Mouse (Mus musculus) liver, embryonic 13.5 days (tissue): ENCODE results near the gene Heyl. TPM values are rescaled to one million over a fixed set of nuclear protein-coding genes. Genes with fewer than 3 reads are reported as not detected.
"Not testable (repeated sequence)": the region's sequence is repeated elsewhere in the genome, so short reads cannot be mapped to it uniquely, and the experiment has no call there.

Experiments used
- ATAC-seq: fragments of 200-750 bp; cut with Nextera tagmentation; 2 replicates; pipeline ENCODE4 v1.8.0; 2017; ENCODE audit warnings: low read depth, mild to moderate bottlenecking, moderate number of reproducible peaks, moderate library complexity
- DNase-seq: peaks from one replicate; pipeline ENCODE4 v3.0.0; 2022
- H3K27ac ChIP-seq: fragments of 300-500 bp; sonication (generic); 2 replicates; pipeline ENCODE4 v1.5.1; 2015; ENCODE audit warnings: moderate library complexity, mild to moderate bottlenecking, inconsistent platforms
- H3K27me3 ChIP-seq: fragments of 300-500 bp; sonication (generic); 2 replicates; pipeline ENCODE4 v1.6.1; 2015; ENCODE audit warnings: mild to moderate bottlenecking, inconsistent platforms
- H3K36me3 ChIP-seq: fragments of 300-500 bp; sonication (generic); 2 replicates; pipeline ENCODE4 v1.6.1; 2015; ENCODE audit warnings: mild to moderate bottlenecking, inconsistent platforms
- H3K4me1 ChIP-seq: fragments of 300-500 bp; sonication (generic); replicated peaks from 2 replicates; pipeline ENCODE4 v1.6.1; 2015; ENCODE audit warnings: inconsistent platforms
- H3K4me2 ChIP-seq: fragments of 300-500 bp; sonication (generic); 2 replicates; pipeline ENCODE4 v1.6.1; 2015; ENCODE audit warnings: inconsistent platforms, mild to moderate bottlenecking, moderate library complexity
- H3K4me3 ChIP-seq: fragments of 300-500 bp; sonication (generic); replicated peaks from 2 replicates; pipeline ENCODE4 v1.5.1; 2015; ENCODE audit warnings: mild to moderate bottlenecking, inconsistent platforms
- H3K9ac ChIP-seq: fragments of 300-500 bp; sonication (generic); 2 replicates; pipeline ENCODE4 v1.6.1; 2015; ENCODE audit warnings: mild to moderate bottlenecking, inconsistent platforms
- H3K9me3 ChIP-seq: fragments of 300-500 bp; sonication (generic); replicated peaks from 2 replicates; pipeline ENCODE4 v1.6.1; 2016; ENCODE audit warnings: inconsistent platforms
- WGBS: fragments of 180-500 bp; shearing (Covaris S2); methylation state at CpG from one replicate; pipeline ENCODE4 v1.1.7; 2015; ENCODE audit not compliant: insufficient replicate concordance; 5-methylcytosine and 5-hydroxymethylcytosine counted together
- polyA plus RNA-seq: library from polyadenylated mRNA; unstranded; fragments of >200 nt; fragmentation: Nextera tagmentation; extraction: Ambion mirVana; gene quantifications from 2 replicates; pipeline ENCODE4 v1.2.1, GENCODE M21; 2015

Gene Heyl
- polyA plus RNA-seq, 1 experiment from 2014 or later = 0.99 TPM

- DNase-seq (no peak), ATAC-seq (no peak)
- Histone ChIP-seq H3K9ac (no peak overlapping the region), H3K27ac (no peak overlapping the region), H3K36me3 (peaks cover 100% of the 10 kb centered on the region), H3K4me3 (no peak overlapping the region), H3K27me3 (no peaks in the 10 kb centered on the region), H3K9me3 (no peaks in the 10 kb centered on the region), H3K4me1 (peaks cover 35% of the 10 kb centered on the region), H3K4me2 (no peak overlapping the region)
- WGBS = 74% methylated on average over 3 of the region's 3 CpGs
Observed at GRCm38 (mm10) chr4:123292390-123292789, 59.0 kb downstream of the Heyl start.

GRCm38 (mm10) chr4:123292989-123293388 is 59.6 kb downstream of the Heyl start:
- Histone ChIP-seq H3K9ac (no peak overlapping the region), H3K36me3 (peaks cover 100% of the 10 kb centered on the region), H3K4me3 (no peak overlapping the region), H3K27me3 (no peaks in the 10 kb centered on the region), H3K27ac (no peak overlapping the region), H3K4me2 (no peak overlapping the region), H3K4me1 (peaks cover 29% of the 10 kb centered on the region), H3K9me3 (no peaks in the 10 kb centered on the region)
- WGBS = 83% methylated on average over 7 of the region's 7 CpGs
- no peak for DNase-seq
- ATAC-seq = no peak

- WGBS = 78% methylated on average over 7 of the region's 7 CpGs
- no peaks in the 10 kb centered on the region for H3K9me3 ChIP-seq
- no peak for DNase-seq
Observed at GRCm38 (mm10) chr4:123293661-123294443, 60.5 kb downstream of the Heyl start.

GRCm38 (mm10) chr4:123295026-123295425 is 61.7 kb downstream of the Heyl start:
- Histone ChIP-seq H3K36me3 (peaks cover 99% of the 10 kb centered on the region), H3K4me1 (peaks cover 11% of the 10 kb centered on the region)
- H3K9ac ChIP-seq, H3K4me3 ChIP-seq, ATAC-seq, H3K4me2 ChIP-seq, H3K27me3 ChIP-seq, H3K9me3 ChIP-seq, H3K27ac ChIP-seq, DNase-seq: not testable (repeated sequence)
- WGBS = 93% methylated on average over 15 of the region's 15 CpGs

More at GRCm38 (mm10) chr4:123293661-123294443, 60.5 kb downstream of the Heyl start:
- Histone ChIP-seq H3K4me2 (no peak overlapping the region), H3K9ac (no peak overlapping the region), H3K27ac (no peak overlapping the region), H3K4me1 (peaks cover 23% of the 10 kb centered on the region), H3K36me3 (peaks cover 99% of the 10 kb centered on the region), H3K27me3 (no peaks in the 10 kb centered on the region), H3K4me3 (no peak overlapping the region)
- no peak for ATAC-seq

- Histone ChIP-seq H3K9me3 (no peaks in the 10 kb centered on the region), H3K4me1 (peaks cover 11% of the 10 kb centered on the region), H3K9ac (no peak overlapping the region), H3K4me3 (no peak overlapping the region), H3K36me3 (peaks cover 99% of the 10 kb centered on the region), H3K27me3 (no peaks in the 10 kb centered on the region), H3K27ac (no peak overlapping the region), H3K4me2 (no peak overlapping the region)
- no peak for ATAC-seq
- no peak for DNase-seq
- WGBS = 92% methylated on average over 21 of the region's 21 CpGs
Observed at GRCm38 (mm10) chr4:123295516-123296147, 62.3 kb downstream of the Heyl start.

GRCm38 (mm10) chr4:123296148-123296534 is 62.8 kb downstream of the Heyl start:
- no peak overlapping the region for H3K4me3 ChIP-seq
- peak overlapping the region; percentile 16; the same call in 1 of the 2 replicates for H3K27ac ChIP-seq
- DNase-seq = no peak
- no peaks in the 10 kb centered on the region for H3K27me3 ChIP-seq
- no peak overlapping the region for H3K9ac ChIP-seq
- no peak for ATAC-seq
- H3K4me1 ChIP-seq = peaks cover 11% of the 10 kb centered on the region
- WGBS = 77% methylated on average over 5 of the region's 5 CpGs
- no peaks in the 10 kb centered on the region for H3K9me3 ChIP-seq
- H3K36me3 ChIP-seq = peaks cover 99% of the 10 kb centered on the region
- no peak overlapping the region for H3K4me2 ChIP-seq

GRCm38 (mm10) chr4:123297195-123297960 is 64.0 kb downstream of the Heyl start:
- 95% methylated on average over 22 of the region's 22 CpGs for WGBS

GRCm38 (mm10) chr4:123298226-123298625 is 64.9 kb downstream of the Heyl start:
- 80% methylated on average over 4 of the region's 4 CpGs for WGBS
- Histone ChIP-seq H3K27ac (no peak overlapping the region), H3K9me3 (0 out of 2 replicates have a peak, but pooled peaks cover 3% of the 10 kb centered on the region)

More at GRCm38 (mm10) chr4:123297195-123297960, 64.0 kb downstream of the Heyl start:
- no peak overlapping the region for H3K27ac ChIP-seq
- H3K4me2 ChIP-seq = no peak overlapping the region
- H3K36me3 ChIP-seq = peaks cover 99% of the 10 kb centered on the region
- H3K4me1 ChIP-seq = 0 out of 2 replicates have a peak, but pooled peaks cover 3% of the 10 kb centered on the region
- DNase-seq (no peak), ATAC-seq (no peak)
- no peaks in the 10 kb centered on the region for H3K27me3 ChIP-seq
- no peak overlapping the region for H3K9ac ChIP-seq
- H3K9me3 ChIP-seq = no peaks in the 10 kb centered on the region
- no peak overlapping the region for H3K4me3 ChIP-seq

GRCm38 (mm10) chr4:123298980-123299670 is 65.8 kb downstream of the Heyl start:
- 89% methylated on average over 11 of the region's 11 CpGs for WGBS
- ATAC-seq (no peak), DNase-seq (no peak)
- Histone ChIP-seq H3K9ac (no peak overlapping the region), H3K27me3 (no peaks in the 10 kb centered on the region), H3K4me2 (no peak overlapping the region), H3K9me3 (0 out of 2 replicates have a peak, but pooled peaks cover 4% of the 10 kb centered on the region), H3K27ac (0 out of 2 replicates have a peak overlapping the region, but pooled peaks have one; percentile 21), H3K4me3 (no peak overlapping the region), H3K36me3 (peaks cover 99% of the 10 kb centered on the region), H3K4me1 (0 out of 2 replicates have a peak, but pooled peaks cover 3% of the 10 kb centered on the region)

More at GRCm38 (mm10) chr4:123298226-123298625, 64.9 kb downstream of the Heyl start:
- H3K4me1 ChIP-seq = 0 out of 2 replicates have a peak, but pooled peaks cover 3% of the 10 kb centered on the region
- no peak overlapping the region for H3K4me2 ChIP-seq
- ATAC-seq (no peak), DNase-seq (no peak)
- no peak overlapping the region for H3K9ac ChIP-seq
- no peaks in the 10 kb centered on the region for H3K27me3 ChIP-seq
- peaks cover 99% of the 10 kb centered on the region for H3K36me3 ChIP-seq
- no peak overlapping the region for H3K4me3 ChIP-seq
